Comparison of ENCODE assay signal across 32 mouse cellular contexts in genomic region chr1:192197495-192197894, GRCm38 (mm10). TPM values are rescaled to one million over a fixed set of nuclear protein-coding genes. Genes with fewer than 3 reads are reported as not detected.
A peak's percentile ranks its signal among the peaks of the same experiment; 100 is the strongest.
DNase-seq lines count a peak whose midpoint lies in the region; ATAC-seq and TF ChIP-seq lines count a peak whose summit lies in the region.
"Had no signal": no experiment of that assay in that cellular context is flagged by ENCODE, and none has a peak within 500 bp of the region (broad histone marks: within the 10 kb centered on the region; RNA-seq: fewer than 3 reads in every experiment).

No protein-coding gene starts in this region.

- DNase-seq in kidney, postnatal 10 days, result peak; percentile 15
- DNase-seq in kidney, adult 2 months, result no peak
- no peak for DNase-seq in lung, embryonic 14.5 days
- DNase-seq in lung, postnatal 14 days, result peak; percentile 28
- peak; percentile 39 for DNase-seq in yolk sac, embryonic 10.5 days (ENCODE audit: low spot score)
- no peak for DNase-seq in limb, embryonic 10.5 days (ENCODE audit: low spot score)
- DNase-seq in MN1 (ENCODE audit: low spot score), result no peak
- DNase-seq: adrenal gland, adult 2 months; adrenal gland, postnatal 36 days; B cell, adult 2 months; cerebellum, adult 2 months; cerebellum, postnatal 25 days; forebrain, postnatal 0 days; gastrocnemius, postnatal 25 days; heart, adult 2 months; heart, postnatal 14 days; kidney, adult 18-20 months; liver, postnatal 0 days; retina, postnatal 1 day; thymus, adult 2 months; thymus, postnatal 36 days had no signal

- H3K4me3 ChIP-seq in kidney, adult 2 months (ENCODE audit: insufficient read depth, low read depth, low read length), result no peak overlapping the region
- H3K4me3 ChIP-seq in lung, embryonic 14.5 days (ENCODE audit: low read depth, low read length), result no peak overlapping the region
- no peak overlapping the region for H3K4me3 ChIP-seq in limb, embryonic 10.5 days
- H3K4me3 ChIP-seq: embryonic facial prominence, embryonic 10.5 days; embryonic facial prominence, embryonic 15.5 days; forebrain, embryonic 12.5 days; heart, adult 2 months; hindbrain, embryonic 10.5 days; hindbrain, embryonic 15.5 days; left cerebral cortex, adult 2 months; liver, embryonic 12.5 days; neural tube, embryonic 15.5 days had no signal

- no peak for TF ChIP-seq POLR2A in kidney, adult 2 months (IDR thresholded peaks at IDR 0.05; ENCODE audit: low read depth, low read length)

- no peak overlapping the region for H3K9ac ChIP-seq in lung, embryonic 14.5 days
- H3K9ac ChIP-seq: embryonic facial prominence, embryonic 15.5 days; forebrain, embryonic 12.5 days; forebrain, postnatal 0 days; hindbrain, embryonic 15.5 days; liver, embryonic 12.5 days; liver, postnatal 0 days; neural tube, embryonic 15.5 days had no signal

- no peak overlapping the region for H3K4me2 ChIP-seq in lung, embryonic 14.5 days
- H3K4me2 ChIP-seq: embryonic facial prominence, embryonic 15.5 days; forebrain, embryonic 12.5 days; hindbrain, embryonic 15.5 days; liver, embryonic 12.5 days; midbrain, embryonic 11.5 days; neural tube, embryonic 15.5 days had no signal

- H3K9me3 ChIP-seq in lung, embryonic 14.5 days (ENCODE audit: low read depth, low read length), result no peaks in the 10 kb centered on the region
- no peaks in the 10 kb centered on the region for H3K9me3 ChIP-seq in limb, embryonic 10.5 days (replicated peaks)
- H3K9me3 ChIP-seq: embryonic facial prominence, embryonic 10.5 days; embryonic facial prominence, embryonic 15.5 days; forebrain, embryonic 12.5 days; hindbrain, embryonic 10.5 days; hindbrain, embryonic 15.5 days; liver, embryonic 12.5 days; neural tube, embryonic 15.5 days had no signal

- no peak overlapping the region for H3K27ac ChIP-seq in kidney, adult 2 months (ENCODE audit: insufficient read depth, low read depth, low read length)
- no peak overlapping the region for H3K27ac ChIP-seq in lung, embryonic 14.5 days (ENCODE audit: low read depth)
- H3K27ac ChIP-seq in limb, embryonic 10.5 days, result no peak overlapping the region
- H3K27ac ChIP-seq: embryonic facial prominence, embryonic 10.5 days; embryonic facial prominence, embryonic 15.5 days; forebrain, embryonic 12.5 days; heart, adult 2 months; hindbrain, embryonic 10.5 days; hindbrain, embryonic 15.5 days; left cerebral cortex, adult 2 months; liver, embryonic 12.5 days; neural tube, embryonic 15.5 days had no signal

- TF ChIP-seq CTCF in kidney, adult 2 months (conservative IDR thresholded peaks at IDR 0.05; ENCODE audit: insufficient read depth, insufficient read length, low read depth, low read length), result no peak
- no peak for TF ChIP-seq CTCF in lung, embryonic 14.5 days (IDR thresholded peaks at IDR 0.05; ENCODE audit: low read depth)

- H3K27me3 ChIP-seq in kidney, adult 2 months (replicated peaks; ENCODE audit: control insufficient read depth, insufficient read depth, low read length), result no peaks in the 10 kb centered on the region
- H3K27me3 ChIP-seq in lung, embryonic 14.5 days (ENCODE audit: insufficient read depth, low read length), result peaks cover 4% of the 10 kb centered on the region; the same call in 1 of the 2 replicates
- peaks cover 14% of the 10 kb centered on the region for H3K27me3 ChIP-seq in limb, embryonic 10.5 days (ENCODE audit: low read depth, poor library complexity, severe bottlenecking)
- H3K27me3 ChIP-seq: embryonic facial prominence, embryonic 15.5 days; hindbrain, embryonic 15.5 days; neural tube, embryonic 15.5 days had no signal

- H3K36me3 ChIP-seq in kidney, adult 2 months (ENCODE audit: control insufficient read depth, insufficient read depth, low read length), result no peaks in the 10 kb centered on the region
- H3K36me3 ChIP-seq in lung, embryonic 14.5 days (ENCODE audit: insufficient read depth), result no peaks in the 10 kb centered on the region
- no peaks in the 10 kb centered on the region for H3K36me3 ChIP-seq in limb, embryonic 10.5 days
- H3K36me3 ChIP-seq: embryonic facial prominence, embryonic 10.5 days; embryonic facial prominence, embryonic 15.5 days; forebrain, embryonic 12.5 days; hindbrain, embryonic 10.5 days; hindbrain, embryonic 15.5 days; liver, embryonic 12.5 days; neural tube, embryonic 15.5 days had no signal

- no peaks in the 10 kb centered on the region for H3K4me1 ChIP-seq in kidney, adult 2 months (ENCODE audit: control insufficient read depth, insufficient read depth, low read length)
- peaks cover 8% of the 10 kb centered on the region; the same call in 1 of the 2 replicates for H3K4me1 ChIP-seq in lung, embryonic 14.5 days (ENCODE audit: insufficient read depth)
- no peaks in the 10 kb centered on the region for H3K4me1 ChIP-seq in limb, embryonic 10.5 days
- H3K4me1 ChIP-seq: embryonic facial prominence, embryonic 10.5 days; embryonic facial prominence, embryonic 15.5 days; forebrain, embryonic 12.5 days; hindbrain, embryonic 10.5 days; liver, embryonic 12.5 days had no signal

- ATAC-seq in lung, embryonic 14.5 days (ENCODE audit: insufficient read depth), result peak; percentile 41; the same call in 1 of the 2 replicates
- ATAC-seq: activated CD4-positive, CD25-positive, alpha-beta regulatory T cell, adult 4 months; forebrain, postnatal 0 days; inflammation-experienced regulatory T-cells, adult 6 months; liver, embryonic 12.5 days; liver, postnatal 0 days had no signal

- 52% methylated on average over 10 of the region's 10 CpGs for WGBS in kidney, adult 2 months
- WGBS in lung, embryonic 14.5 days, result 31% methylated on average over 10 of the region's 10 CpGs
- 76% methylated on average over 10 of the region's 10 CpGs for WGBS in limb, embryonic 10.5 days

RNA-seq across cellular contexts. Expression of gene Kcnh1, which starts 6.9 kb away (rescaled TPM):
- polyA plus RNA-seq in kidney, adult 2 months (2012; rRNA removed), result 0.52 and 0.60 TPM in 2 replicates
- 1.7 and 2.0 TPM in 2 replicates for polyA plus RNA-seq in lung, embryonic 14.5 days (2014; fragmentation: Nextera tagmentation; extraction: Ambion mirVana)
- 0.01 and 0.04 TPM in 2 replicates for polyA plus RNA-seq in limb, embryonic 10.5 days (2016; fragmentation: Nextera tagmentation; extraction: Ambion mirVana)
- polyA plus RNA-seq: inflammation-experienced regulatory T-cells, adult 6 months; liver, embryonic 12.5 days; liver, postnatal 0 days had no signal

RNA-seq across cellular contexts. Expression of gene Rcor3, which starts 59.6 kb away (rescaled TPM):
- polyA plus RNA-seq in kidney, adult 2 months (2012; rRNA removed), result 31.1 and 41.2 TPM in 2 replicates
- polyA plus RNA-seq in lung, embryonic 14.5 days (2014; fragmentation: Nextera tagmentation; extraction: Ambion mirVana), result 29.5 and 31.0 TPM in 2 replicates
- 14.3 and 18.8 TPM in 2 replicates for polyA plus RNA-seq in limb, embryonic 10.5 days (2016; fragmentation: Nextera tagmentation; extraction: Ambion mirVana)

Comparison
In these comparisons a context has a peak if more than half of its experiments do, and no peak if none do; other contexts are left out.
1. DNase-seq: peak in kidney, postnatal 10 days (single experiment), lung, postnatal 14 days (single experiment) and yolk sac, embryonic 10.5 days (single experiment); none in kidney, adult 2 months (single experiment), lung, embryonic 14.5 days (single experiment), limb, embryonic 10.5 days (single experiment) and MN1 (single experiment).